Mouse (Mus musculus) embryonic facial prominence, embryonic 14.5 days (tissue): ENCODE results near the gene Usp43. TPM values are rescaled to one million over a fixed set of nuclear protein-coding genes. Genes with fewer than 3 reads are reported as not detected.

Experiments
- ATAC-seq: fragments of 200-750 bp; cut with Nextera tagmentation; 2 replicates; pipeline ENCODE4 v1.8.0; 2017; ENCODE audit warnings: low read depth, moderate number of reproducible peaks, moderate TSS enrichment
- DNase-seq: peaks from one replicate; pipeline ENCODE4 v3.0.0-alpha.2; 2015; ENCODE audit warnings: low spot score
- H3K27ac ChIP-seq: fragments of 300-500 bp; sonication (generic); replicated peaks from 2 replicates; pipeline ENCODE4 v1.5.1; 2014; ENCODE audit warnings: low read depth, mild to moderate bottlenecking, low read length, moderate library complexity
- H3K27me3 ChIP-seq: fragments of 300-500 bp; sonication (generic); replicated peaks from 2 replicates; pipeline ENCODE4 v1.6.1; 2014; ENCODE audit warnings: low read length; ENCODE audit not compliant: control insufficient read depth, insufficient read depth
- H3K36me3 ChIP-seq: fragments of 300-500 bp; sonication (generic); 2 replicates; pipeline ENCODE4 v1.6.1; 2014; ENCODE audit warnings: low read length, mixed read lengths; ENCODE audit not compliant: control insufficient read depth, insufficient read depth
- H3K4me1 ChIP-seq: fragments of 300-500 bp; sonication (generic); 2 replicates; pipeline ENCODE4 v1.6.1; 2014; ENCODE audit warnings: antibody characterized with exemption, low read length; ENCODE audit not compliant: control insufficient read depth, insufficient read depth
- H3K4me2 ChIP-seq: fragments of 300-500 bp; sonication (generic); 2 replicates; pipeline ENCODE4 v1.6.1; 2014; ENCODE audit warnings: low read depth, mild to moderate bottlenecking, low read length, moderate library complexity, mixed read lengths
- H3K4me3 ChIP-seq: fragments of 300-500 bp; sonication (generic); 2 replicates; pipeline ENCODE4 v1.5.1; 2014; ENCODE audit warnings: low read depth, mild to moderate bottlenecking, low read length
- H3K9ac ChIP-seq: fragments of 300-500 bp; sonication (generic); 2 replicates; pipeline ENCODE4 v1.6.1; 2014; ENCODE audit warnings: low read depth, mild to moderate bottlenecking, low read length, moderate library complexity, mixed read lengths
- H3K9me3 ChIP-seq: fragments of 300-500 bp; sonication (generic); 2 replicates; pipeline ENCODE4 v1.6.1; 2016; ENCODE audit warnings: low read length; ENCODE audit not compliant: control insufficient read depth
- WGBS: fragments of 180-500 bp; shearing (Covaris S2); extraction: QIAGEN DNeasy Blood & Tissue Kit; methylation state at CpG from one replicate; pipeline ENCODE4 v1.1.7; 2014; 5-methylcytosine and 5-hydroxymethylcytosine counted together
- polyA plus RNA-seq: library from polyadenylated mRNA; unstranded; fragments of >200 nt; fragmentation: Nextera tagmentation; extraction: Ambion mirVana; gene quantifications from 2 replicates; pipeline ENCODE4 v1.2.1, GENCODE M21; 2014

The Usp43 gene
- polyA plus RNA-seq, 1 experiment from 2014 or later = 2.4 TPM

GRCm38 (mm10) chr11:67865521-67866197 is 56.3 kb downstream of the Usp43 start:
- no peak overlapping the region for H3K9ac ChIP-seq
- H3K27me3 ChIP-seq = no peaks in the 10 kb centered on the region
- H3K4me3 ChIP-seq = no peak overlapping the region
- 80% methylated on average over 9 of the region's 9 CpGs for WGBS
- ATAC-seq (no peak), DNase-seq (no peak)
- H3K27ac ChIP-seq = no peak overlapping the region
- H3K9me3 ChIP-seq = no peaks in the 10 kb centered on the region
- H3K4me1 ChIP-seq = peaks cover 10% of the 10 kb centered on the region
- no peaks in the 10 kb centered on the region for H3K36me3 ChIP-seq
- H3K4me2 ChIP-seq = no peak overlapping the region

GRCm38 (mm10) chr11:67865100-67865499 is 56.9 kb downstream of the Usp43 start:
- H3K4me2 ChIP-seq = no peak overlapping the region
- 50% methylated on average over 5 of the region's 5 CpGs for WGBS
- no peaks in the 10 kb centered on the region for H3K9me3 ChIP-seq
- no peak overlapping the region for H3K27ac ChIP-seq
- no peak overlapping the region for H3K4me3 ChIP-seq
- peaks cover 10% of the 10 kb centered on the region for H3K4me1 ChIP-seq
- no peak for ATAC-seq
- no peak overlapping the region for H3K9ac ChIP-seq
- H3K36me3 ChIP-seq = no peaks in the 10 kb centered on the region
- no peaks in the 10 kb centered on the region for H3K27me3 ChIP-seq
- no peak for DNase-seq

- H3K27ac ChIP-seq = no peak overlapping the region
- H3K9ac ChIP-seq = no peak overlapping the region
- 6% methylated on average over 7 of the region's 7 CpGs for WGBS
- H3K4me2 ChIP-seq = no peak overlapping the region
- no peaks in the 10 kb centered on the region for H3K27me3 ChIP-seq
- no peaks in the 10 kb centered on the region for H3K9me3 ChIP-seq
- DNase-seq (peak; percentile 26), ATAC-seq (no peak)
- H3K4me1 ChIP-seq = peaks cover 10% of the 10 kb centered on the region
- no peaks in the 10 kb centered on the region for H3K36me3 ChIP-seq
- no peak overlapping the region for H3K4me3 ChIP-seq
Observed at GRCm38 (mm10) chr11:67861399-67861838, 60.5 kb downstream of the Usp43 start.

GRCm38 (mm10) chr11:67860743-67861398 is 61.1 kb downstream of the Usp43 start:
- Histone ChIP-seq H3K9ac (no peak overlapping the region), H3K36me3 (no peaks in the 10 kb centered on the region), H3K4me2 (no peak overlapping the region), H3K27ac (no peak overlapping the region), H3K27me3 (no peaks in the 10 kb centered on the region), H3K4me3 (no peak overlapping the region), H3K9me3 (no peaks in the 10 kb centered on the region), H3K4me1 (peaks cover 10% of the 10 kb centered on the region)
- 48% methylated on average over 7 of the region's 7 CpGs for WGBS
- DNase-seq (no peak), ATAC-seq (no peak)

- DNase-seq (no peak), ATAC-seq (no peak)
- WGBS = 82% methylated on average over 9 of the region's 9 CpGs
- H3K4me1 ChIP-seq = peaks cover 10% of the 10 kb centered on the region
- no peaks in the 10 kb centered on the region for H3K36me3 ChIP-seq
- H3K4me3 ChIP-seq = no peak overlapping the region
- H3K27me3 ChIP-seq = no peaks in the 10 kb centered on the region
- H3K9me3 ChIP-seq = no peaks in the 10 kb centered on the region
- H3K9ac ChIP-seq = no peak overlapping the region
- no peak overlapping the region for H3K27ac ChIP-seq
- H3K4me2 ChIP-seq = no peak overlapping the region
Observed at GRCm38 (mm10) chr11:67858518-67858917, 63.4 kb downstream of the Usp43 start.

GRCm38 (mm10) chr11:67855035-67855434 is 66.9 kb downstream of the Usp43 start:
- Histone ChIP-seq H3K4me1 (no peaks in the 10 kb centered on the region), H3K9me3 (no peaks in the 10 kb centered on the region), H3K36me3 (no peaks in the 10 kb centered on the region), H3K27me3 (no peaks in the 10 kb centered on the region), H3K4me3 (no peak overlapping the region), H3K27ac (no peak overlapping the region), H3K9ac (no peak overlapping the region), H3K4me2 (no peak overlapping the region)
- DNase-seq (no peak), ATAC-seq (no peak)
- 34% methylated on average over 2 of the region's 2 CpGs for WGBS

- no peak overlapping the region for H3K4me3 ChIP-seq
- no peaks in the 10 kb centered on the region for H3K27me3 ChIP-seq
- H3K9ac ChIP-seq = no peak overlapping the region
- ATAC-seq = peak; percentile 75
- no peaks in the 10 kb centered on the region for H3K4me1 ChIP-seq
- peak; percentile 84 for DNase-seq
- WGBS = 31% methylated on average over 6 of the region's 6 CpGs
- 0 out of 2 replicates have a peak overlapping the region, but pooled peaks have one; percentile 12 for H3K27ac ChIP-seq
- no peak overlapping the region for H3K4me2 ChIP-seq
- no peaks in the 10 kb centered on the region for H3K36me3 ChIP-seq
- no peaks in the 10 kb centered on the region for H3K9me3 ChIP-seq
Observed at GRCm38 (mm10) chr11:67853996-67854395, 68.0 kb downstream of the Usp43 start.

- H3K36me3 ChIP-seq = no peaks in the 10 kb centered on the region
- WGBS = 41% methylated on average over 5 of the region's 5 CpGs
- no peak overlapping the region for H3K4me2 ChIP-seq
- H3K4me1 ChIP-seq = no peaks in the 10 kb centered on the region
- no peak overlapping the region for H3K4me3 ChIP-seq
- no peaks in the 10 kb centered on the region for H3K27me3 ChIP-seq
- H3K9ac ChIP-seq = no peak overlapping the region
- no peaks in the 10 kb centered on the region for H3K9me3 ChIP-seq
- ATAC-seq = no peak
- H3K27ac ChIP-seq = no peak overlapping the region
- DNase-seq = no peak
Observed at GRCm38 (mm10) chr11:67851770-67852169, 70.2 kb downstream of the Usp43 start.

- Histone ChIP-seq H3K9me3 (no peaks in the 10 kb centered on the region), H3K9ac (no peak overlapping the region), H3K27ac (no peak overlapping the region), H3K36me3 (no peaks in the 10 kb centered on the region), H3K27me3 (no peaks in the 10 kb centered on the region), H3K4me3 (no peak overlapping the region), H3K4me1 (no peaks in the 10 kb centered on the region), H3K4me2 (no peak overlapping the region)
- 79% methylated on average over 4 of the region's 4 CpGs for WGBS
- DNase-seq (no peak), ATAC-seq (no peak)
Observed at GRCm38 (mm10) chr11:67845193-67845592, 76.8 kb downstream of the Usp43 start.
